Comparison of ENCODE assay signal across 18 mouse cellular contexts in genomic region chr9:96087671-96088070, GRCm38 (mm10).
"Had no signal": no experiment of that assay in that cellular context is flagged by ENCODE, and none has a peak within 500 bp of the region (broad histone marks: within the 10 kb centered on the region; RNA-seq: fewer than 3 reads in every experiment).

No protein-coding gene starts in this region.

- H3K4me3 ChIP-seq: intestine, embryonic 15.5 days; limb, embryonic 12.5 days; limb, embryonic 15.5 days; liver, embryonic 13.5 days had no signal

- H3K27ac ChIP-seq: intestine, embryonic 15.5 days; kidney, postnatal 0 days; limb, embryonic 12.5 days; limb, embryonic 15.5 days; liver, embryonic 13.5 days; stomach, postnatal 0 days had no signal

- H3K27me3 ChIP-seq: intestine, embryonic 15.5 days; limb, embryonic 12.5 days; limb, embryonic 15.5 days had no signal

- H3K4me1 ChIP-seq: intestine, embryonic 15.5 days; limb, embryonic 12.5 days; limb, embryonic 15.5 days; liver, embryonic 13.5 days had no signal

- H3K9me3 ChIP-seq: intestine, embryonic 15.5 days; limb, embryonic 12.5 days; limb, embryonic 15.5 days had no signal

- DNase-seq: left cerebral cortex, postnatal 4 days; liver, embryonic 13.5 days; lung, adult 2 months; lung, postnatal 14 days; lung, postnatal 4 days; midbrain, embryonic 14.5 days; right cerebral cortex, adult 18-20 months; right cerebral cortex, postnatal 14 days; right cerebral cortex, postnatal 4 days; thymus, adult 2 months; thymus, postnatal 14 days; thymus, postnatal 4 days had no signal

- H3K4me2 ChIP-seq: intestine, embryonic 15.5 days; limb, embryonic 12.5 days; limb, embryonic 15.5 days; liver, embryonic 13.5 days; midbrain, embryonic 11.5 days had no signal

- H3K9ac ChIP-seq: intestine, embryonic 15.5 days; limb, embryonic 12.5 days; limb, embryonic 15.5 days; liver, embryonic 13.5 days had no signal

- H3K36me3 ChIP-seq: intestine, embryonic 15.5 days; limb, embryonic 12.5 days; limb, embryonic 15.5 days; liver, embryonic 13.5 days had no signal

- ATAC-seq: intestine, embryonic 15.5 days had no signal
